Mouse (Mus musculus): Measurements from ENCODE around the gene Rex1bd.

Gene Rex1bd

GRCm38 (mm10) chr8:70502540-70502939 lies 4.0 kb downstream of the Rex1bd start:
- no peak for DNase-seq (ENCODE audit: low read depth, low spot score)

DNA sequence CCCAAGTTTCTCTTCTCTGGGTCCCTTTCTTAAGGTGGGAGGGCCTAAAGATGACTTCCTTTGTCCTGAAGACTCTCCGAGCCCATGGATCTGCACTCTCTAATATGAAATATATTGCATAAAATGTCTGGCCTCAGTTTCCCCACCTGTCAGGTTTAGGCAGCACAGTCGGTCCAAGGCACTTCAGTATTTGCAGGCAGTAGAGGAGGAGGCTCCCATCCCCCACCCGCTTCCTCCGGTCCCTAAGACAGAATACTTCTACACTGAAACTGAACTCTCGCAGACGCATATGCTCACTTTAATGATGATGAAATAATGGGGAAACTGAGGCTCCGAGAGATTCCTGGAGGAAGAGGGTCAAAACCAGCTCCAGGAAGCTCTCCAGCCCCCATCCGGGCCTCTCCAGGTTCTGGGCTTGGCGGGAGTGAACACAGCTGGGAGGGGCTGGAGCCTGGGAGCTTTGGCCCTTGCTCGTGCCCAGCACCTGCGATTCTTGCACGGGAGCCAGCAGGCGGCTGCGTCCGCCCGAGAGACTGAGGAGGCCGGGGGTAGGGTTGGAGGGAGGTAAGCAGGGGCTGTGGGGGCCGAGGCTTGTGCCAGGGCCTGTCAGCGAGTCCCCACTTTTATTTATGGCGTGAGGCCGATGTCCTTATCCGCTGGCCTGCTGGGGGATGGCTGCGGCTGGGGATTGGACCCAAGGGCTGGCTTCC lies 4.6 kb downstream of the Rex1bd start:
- no peak for DNase-seq (ENCODE audit: low read depth, low spot score)

DNA sequence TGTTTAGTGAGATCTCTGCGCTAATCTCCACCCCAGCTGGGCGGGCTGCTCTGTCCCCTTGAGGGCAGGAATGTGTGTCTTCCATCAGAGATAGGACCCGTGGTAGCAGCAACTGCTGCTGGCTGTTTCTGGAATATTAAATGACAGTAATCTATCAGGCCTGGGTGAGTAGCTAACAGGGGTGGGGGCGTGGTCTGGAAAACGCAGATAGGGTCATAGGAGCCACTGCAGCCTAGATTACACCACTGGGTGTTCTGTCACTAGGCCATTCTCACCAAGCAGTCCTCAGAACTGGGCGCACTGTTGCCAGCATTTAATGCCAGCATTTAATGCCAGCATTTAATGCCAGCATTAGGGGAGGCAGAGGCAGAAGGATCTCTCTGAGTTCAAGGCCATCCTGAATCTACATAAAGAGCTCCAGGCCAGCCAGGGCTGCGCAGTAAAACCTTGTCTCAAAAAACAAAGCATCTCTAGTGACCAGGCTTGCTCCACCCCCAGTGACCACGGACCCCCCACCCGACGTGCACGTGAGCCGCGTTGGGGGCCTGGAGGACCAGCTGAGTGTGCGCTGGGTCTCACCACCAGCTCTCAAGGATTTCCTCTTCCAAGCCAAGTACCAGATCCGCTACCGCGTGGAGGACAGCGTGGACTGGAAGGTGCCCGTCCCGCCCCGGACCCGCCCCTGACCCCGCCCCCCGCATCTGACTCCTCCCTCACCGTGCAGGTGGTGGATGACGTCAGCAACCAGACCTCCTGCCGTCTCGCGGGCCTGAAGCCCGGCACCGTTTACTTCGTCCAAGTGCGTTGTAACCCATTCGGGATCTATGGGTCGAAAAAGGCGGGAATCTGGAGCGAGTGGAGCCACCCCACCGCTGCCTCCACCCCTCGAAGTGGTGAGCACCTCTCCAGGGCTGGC lies 5.9 kb downstream of the Rex1bd start:
- peak; percentile 64 for DNase-seq (ENCODE audit: low read depth, low spot score)

- no peak for DNase-seq (ENCODE audit: low read depth, low spot score)
Observed at GRCm38 (mm10) chr8:70495771-70496062, 10.8 kb downstream of the Rex1bd start.

GRCm38 (mm10) chr8:70495001-70495770 lies 11.4 kb downstream of the Rex1bd start:
- no peak for DNase-seq (ENCODE audit: low read depth, low spot score)

- DNase-seq (ENCODE audit: low read depth, low spot score): no peak
Observed at GRCm38 (mm10) chr8:70494416-70494945, 12.1 kb downstream of the Rex1bd start.

GRCm38 (mm10) chr8:70493692-70494415 lies 12.7 kb downstream of the Rex1bd start:
- no peak for DNase-seq (ENCODE audit: low read depth, low spot score)

GRCm38 (mm10) chr8:70492664-70493640 lies 13.6 kb downstream of the Rex1bd start, which contains the start of gene Crlf1:
Crlf1 (plus strand) TSS chr8:70493158.
- no peak for DNase-seq (ENCODE audit: low read depth, low spot score)

GRCm38 (mm10) chr8:70490880-70491495 lies 15.6 kb downstream of the Rex1bd start:
- no peak for DNase-seq (ENCODE audit: low read depth, low spot score)

GRCm38 (mm10) chr8:70490061-70490879 lies 16.3 kb downstream of the Rex1bd start:
- no peak for DNase-seq (ENCODE audit: low read depth, low spot score)

- no peak for DNase-seq (ENCODE audit: low read depth, low spot score)
Observed at GRCm38 (mm10) chr8:70489576-70489975, 17.0 kb downstream of the Rex1bd start.

- no peak for DNase-seq (ENCODE audit: low read depth, low spot score)
Observed at GRCm38 (mm10) chr8:70488931-70489470, 17.6 kb downstream of the Rex1bd start.

- no peak for DNase-seq (ENCODE audit: low read depth, low spot score)
Observed at GRCm38 (mm10) chr8:70487993-70488796, 18.4 kb downstream of the Rex1bd start.

DNA sequence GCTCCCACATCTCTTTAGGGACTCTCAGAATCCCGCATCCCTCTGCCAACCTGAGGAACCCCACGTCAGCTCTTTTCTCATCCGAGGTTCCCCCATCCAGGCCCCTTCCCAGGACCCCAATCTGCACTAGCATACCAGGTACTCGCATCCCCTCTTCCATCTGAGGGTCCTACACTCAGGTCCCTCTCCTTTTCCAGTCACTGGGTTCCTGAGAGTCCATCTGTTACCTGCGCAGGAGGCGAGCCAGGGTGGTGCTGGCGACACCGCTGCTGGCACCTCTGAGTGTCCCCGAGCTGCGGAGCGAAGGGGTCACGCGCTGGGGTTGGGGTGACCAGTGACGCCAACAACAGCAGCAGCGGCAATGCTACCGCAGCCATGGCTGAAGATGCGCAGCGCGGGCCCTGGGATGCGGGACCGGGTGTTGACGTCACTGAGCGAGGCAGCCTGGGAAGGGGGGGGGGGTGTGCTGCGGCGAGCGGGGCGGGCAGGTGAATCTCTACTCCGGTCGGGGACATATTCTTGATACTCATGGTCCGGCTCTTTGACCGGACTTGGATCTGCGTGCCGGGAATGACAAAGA lies 19.5 kb downstream of the Rex1bd start, which contains the start of gene Tmem59l:
Gene Tmem59l (minus strand): TSS at position 418 of the 580 bp plus-strand sequence.
- peak; percentile 91 for DNase-seq (ENCODE audit: low read depth, low spot score)

DNA sequence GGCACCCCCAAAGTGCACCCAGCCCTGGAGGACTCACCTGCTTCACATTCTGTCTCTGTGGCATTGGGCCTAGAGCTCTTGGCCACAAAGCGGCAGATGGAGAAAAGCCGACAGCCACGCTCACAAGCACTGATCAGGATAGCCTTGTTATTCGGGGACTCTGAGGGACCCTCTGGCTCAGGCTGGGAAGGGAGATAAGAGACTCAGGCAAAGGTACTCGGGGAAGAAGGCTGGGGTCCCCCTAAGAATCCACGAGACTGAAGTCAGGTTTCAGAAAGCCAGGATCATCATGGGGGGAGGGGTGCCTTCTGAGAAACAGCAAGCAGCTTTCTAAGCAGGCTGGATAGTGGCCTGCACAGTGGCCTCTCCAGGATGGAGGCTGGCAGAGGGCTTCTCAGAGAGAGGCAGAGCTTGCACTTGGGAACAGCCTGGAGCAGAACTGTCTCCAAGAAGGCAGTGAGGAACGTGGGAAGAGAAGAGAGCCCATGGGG lies 20.3 kb downstream of the Rex1bd start:
- DNase-seq (ENCODE audit: low read depth, low spot score): peak; percentile 77

- DNase-seq (ENCODE audit: low read depth, low spot score): no peak
Observed at GRCm38 (mm10) chr8:70482943-70483342, 23.6 kb downstream of the Rex1bd start.

GRCm38 (mm10) chr8:70481908-70482307 lies 24.6 kb downstream of the Rex1bd start:
- peak; percentile 91 for DNase-seq (ENCODE audit: low read depth, low spot score)
